Mouse (Mus musculus) midbrain, embryonic 13.5 days (tissue): ENCODE measurements around the gene Noxo1. TPM values are rescaled to one million over a fixed set of nuclear protein-coding genes. Genes with fewer than 3 reads are reported as not detected.

Experiments used
- ATAC-seq: fragments of 200-750 bp; cut with Nextera tagmentation; 2 replicates; pipeline ENCODE4 v1.8.0; 2017; ENCODE audit warnings: mild to moderate bottlenecking, moderate TSS enrichment, moderate library complexity
- H3K27ac ChIP-seq: fragments of 300-500 bp; sonication (generic); 2 replicates; pipeline ENCODE4 v1.5.1; 2015; ENCODE audit warnings: inconsistent platforms, mild to moderate bottlenecking, moderate library complexity
- H3K27me3 ChIP-seq: fragments of 300-500 bp; sonication (generic); 2 replicates; pipeline ENCODE4 v1.6.1; 2015; ENCODE audit warnings: mild to moderate bottlenecking, inconsistent platforms
- H3K36me3 ChIP-seq: fragments of 300-500 bp; sonication (generic); 2 replicates; pipeline ENCODE4 v1.6.1; 2015; ENCODE audit warnings: mild to moderate bottlenecking, inconsistent platforms
- H3K4me1 ChIP-seq: fragments of 300-500 bp; sonication (generic); replicated peaks from 2 replicates; pipeline ENCODE4 v1.6.1; 2015; ENCODE audit warnings: inconsistent platforms
- H3K4me2 ChIP-seq: fragments of 300-500 bp; sonication (generic); replicated peaks from 2 replicates; pipeline ENCODE4 v1.6.1; 2015; ENCODE audit warnings: moderate library complexity, mild to moderate bottlenecking, inconsistent platforms
- H3K4me3 ChIP-seq: fragments of 300-500 bp; sonication (generic); replicated peaks from 2 replicates; pipeline ENCODE4 v1.5.1; 2015; ENCODE audit warnings: mild to moderate bottlenecking, inconsistent platforms
- H3K9ac ChIP-seq: fragments of 300-500 bp; sonication (generic); replicated peaks from 2 replicates; pipeline ENCODE4 v1.6.1; 2015; ENCODE audit warnings: mild to moderate bottlenecking, inconsistent platforms
- H3K9me3 ChIP-seq: fragments of 300-500 bp; sonication (generic); 2 replicates; pipeline ENCODE4 v1.6.1; 2016; ENCODE audit warnings: mild to moderate bottlenecking, inconsistent platforms
- WGBS: fragments of 180-500 bp; shearing (Covaris S2); methylation state at CpG from one replicate; pipeline ENCODE4 v1.1.7; 2015; 5-methylcytosine and 5-hydroxymethylcytosine counted together
- polyA plus RNA-seq: library from polyadenylated mRNA; unstranded; fragments of >200 nt; fragmentation: Nextera tagmentation; extraction: Ambion mirVana; gene quantifications from 2 replicates; pipeline ENCODE4 v1.2.1, GENCODE M21; 2015

Gene Noxo1
- polyA plus RNA-seq, 1 experiment from 2014 or later = 2.2 TPM

- no peaks in the 10 kb centered on the region for H3K9me3 ChIP-seq
- peaks cover 41% of the 10 kb centered on the region for H3K4me1 ChIP-seq
- no peaks in the 10 kb centered on the region for H3K27me3 ChIP-seq
- WGBS = 40% methylated on average over 13 of the region's 13 CpGs
- peaks cover 25% of the 10 kb centered on the region for H3K36me3 ChIP-seq
- H3K4me2 ChIP-seq = peak overlapping the region; percentile 94; the same call in 1 of the 2 replicates
- no peak overlapping the region for H3K27ac ChIP-seq
- no peak for ATAC-seq
- no peak overlapping the region for H3K9ac ChIP-seq
- H3K4me3 ChIP-seq = peak overlapping the region; percentile 11; the same call in 1 of the 2 replicates
Measured at GRCm38 (mm10) chr17:24722220-24722924, 26.3 kb downstream of the Noxo1 start.

- Histone ChIP-seq H3K27ac (peak overlapping the region; percentile 82), H3K36me3 (peaks cover 18% of the 10 kb centered on the region)
- WGBS = 4% methylated on average over 12 of the region's 12 CpGs
Measured at GRCm38 (mm10) chr17:24723122-24723880, 27.3 kb downstream of the Noxo1 start.

GRCm38 (mm10) chr17:24723881-24724180 is 27.8 kb downstream of the Noxo1 start:
- ATAC-seq = no peak; the same call in 1 of the 2 replicates
- Histone ChIP-seq H3K27ac (peak overlapping the region; percentile 82), H3K9me3 (no peaks in the 10 kb centered on the region), H3K4me1 (peaks cover 37% of the 10 kb centered on the region), H3K27me3 (0 out of 2 replicates have a peak, but pooled peaks cover 11% of the 10 kb centered on the region), H3K36me3 (peaks cover 16% of the 10 kb centered on the region), H3K9ac (peak overlapping the region; percentile 94), H3K4me3 (peak overlapping the region; percentile 78), H3K4me2 (peak overlapping the region; percentile 94)
- 0% methylated on average over 15 of the region's 15 CpGs for WGBS

More at GRCm38 (mm10) chr17:24723122-24723880, 27.3 kb downstream of the Noxo1 start:
- peak overlapping the region; percentile 78 for H3K4me3 ChIP-seq
- peak overlapping the region; percentile 94 for H3K9ac ChIP-seq
- no peak for ATAC-seq
- H3K9me3 ChIP-seq = no peaks in the 10 kb centered on the region
- peaks cover 41% of the 10 kb centered on the region for H3K4me1 ChIP-seq
- H3K4me2 ChIP-seq = peak overlapping the region; percentile 94
- H3K27me3 ChIP-seq = 0 out of 2 replicates have a peak, but pooled peaks cover 9% of the 10 kb centered on the region

GRCm38 (mm10) chr17:24724184-24724583 is 28.1 kb downstream of the Noxo1 start, which contains the start of gene Ndufb10:
Gene Ndufb10 (minus strand): TSS chr17:24724478.
- WGBS = under 1% methylated on average over 30 of the region's 30 CpGs
- Histone ChIP-seq H3K9me3 (no peaks in the 10 kb centered on the region), H3K27me3 (0 out of 2 replicates have a peak, but pooled peaks cover 11% of the 10 kb centered on the region), H3K4me3 (peak within 1 kb of the TSS; percentile 78), H3K9ac (peak within 1 kb of the TSS; percentile 94), H3K27ac (peak within 1 kb of the TSS; percentile 82), H3K4me1 (peaks cover 34% of the 10 kb centered on the region), H3K36me3 (peaks cover 16% of the 10 kb centered on the region), H3K4me2 (peak within 1 kb of the TSS; percentile 94)
- ATAC-seq = peak; percentile 79

- WGBS = 81% methylated on average over 3 of the region's 3 CpGs
- H3K4me3 ChIP-seq = no peak overlapping the region
Measured at GRCm38 (mm10) chr17:24725637-24726390, 29.8 kb downstream of the Noxo1 start.

GRCm38 (mm10) chr17:24727618-24728017 is 31.6 kb downstream of the Noxo1 start, which contains the start of gene Rpl3l:
Gene Rpl3l (plus strand): TSS chr17:24727820.
- Histone ChIP-seq H3K9me3 (no peaks in the 10 kb centered on the region), H3K27ac (no peak within 1 kb of the TSS), H3K9ac (no peak within 1 kb of the TSS), H3K27me3 (0 out of 2 replicates have a peak, but pooled peaks cover 11% of the 10 kb centered on the region), H3K4me2 (no peak within 1 kb of the TSS), H3K4me3 (no peak within 1 kb of the TSS), H3K36me3 (peaks cover under 1% of the 10 kb centered on the region), H3K4me1 (peaks cover 13% of the 10 kb centered on the region)
- 86% methylated on average over 2 of the region's 2 CpGs for WGBS
- ATAC-seq = no peak

More at GRCm38 (mm10) chr17:24725637-24726390, 29.8 kb downstream of the Noxo1 start:
- H3K4me1 ChIP-seq = peaks cover 29% of the 10 kb centered on the region
- no peak overlapping the region for H3K4me2 ChIP-seq
- ATAC-seq = no peak
- H3K9me3 ChIP-seq = no peaks in the 10 kb centered on the region
- H3K27ac ChIP-seq = no peak overlapping the region
- H3K36me3 ChIP-seq = peaks cover 16% of the 10 kb centered on the region
- H3K27me3 ChIP-seq = 0 out of 2 replicates have a peak, but pooled peaks cover 11% of the 10 kb centered on the region
- no peak overlapping the region for H3K9ac ChIP-seq

- peaks cover 7% of the 10 kb centered on the region for H3K4me1 ChIP-seq
- H3K36me3 ChIP-seq = no peaks in the 10 kb centered on the region
- H3K27me3 ChIP-seq = 0 out of 2 replicates have a peak, but pooled peaks cover 11% of the 10 kb centered on the region
- WGBS = 72% methylated on average over 17 of the region's 17 CpGs
- no peak overlapping the region for H3K4me2 ChIP-seq
- ATAC-seq = no peak
- no peak overlapping the region for H3K9ac ChIP-seq
- no peaks in the 10 kb centered on the region for H3K9me3 ChIP-seq
- H3K4me3 ChIP-seq = no peak overlapping the region
- no peak overlapping the region for H3K27ac ChIP-seq
Measured at GRCm38 (mm10) chr17:24728184-24728583, 32.1 kb downstream of the Noxo1 start.

- no peaks in the 10 kb centered on the region for H3K4me1 ChIP-seq
- no peak overlapping the region for H3K4me3 ChIP-seq
- H3K27me3 ChIP-seq = peaks cover 19% of the 10 kb centered on the region; the same call in 1 of the 2 replicates
- H3K27ac ChIP-seq = no peak overlapping the region
- WGBS = 86% methylated on average over 6 of the region's 6 CpGs
- no peak overlapping the region for H3K9ac ChIP-seq
- no peaks in the 10 kb centered on the region for H3K9me3 ChIP-seq
- no peak overlapping the region for H3K4me2 ChIP-seq
- no peaks in the 10 kb centered on the region for H3K36me3 ChIP-seq
- ATAC-seq = no peak
Measured at GRCm38 (mm10) chr17:24729067-24729466, 33.0 kb downstream of the Noxo1 start.

GRCm38 (mm10) chr17:24730787-24731186 is 34.8 kb downstream of the Noxo1 start:
- 82% methylated on average over 14 of the region's 14 CpGs for WGBS
- Histone ChIP-seq H3K36me3 (no peaks in the 10 kb centered on the region), H3K27me3 (peaks cover 19% of the 10 kb centered on the region; the same call in 1 of the 2 replicates), H3K4me1 (peaks cover 2% of the 10 kb centered on the region; the same call in 1 of the 2 replicates), H3K9me3 (no peaks in the 10 kb centered on the region), H3K4me3 (no peak overlapping the region), H3K4me2 (no peak overlapping the region), H3K27ac (no peak overlapping the region), H3K9ac (no peak overlapping the region)
- ATAC-seq = no peak

- no peak overlapping the region for H3K9ac ChIP-seq
- ATAC-seq = no peak
- no peak overlapping the region for H3K27ac ChIP-seq
- H3K36me3 ChIP-seq = no peaks in the 10 kb centered on the region
- no peaks in the 10 kb centered on the region for H3K9me3 ChIP-seq
- WGBS = 80% methylated on average over 12 of the region's 12 CpGs
- peaks cover 19% of the 10 kb centered on the region; the same call in 1 of the 2 replicates for H3K27me3 ChIP-seq
- H3K4me3 ChIP-seq = no peak overlapping the region
- H3K4me1 ChIP-seq = peaks cover 14% of the 10 kb centered on the region
- H3K4me2 ChIP-seq = no peak overlapping the region
Measured at GRCm38 (mm10) chr17:24732233-24732935, 36.4 kb downstream of the Noxo1 start.
